Mouse (Mus musculus) C2C12 (cell line): Measurements from ENCODE around the gene Sfta2.

Experiments used
- CEBPB ChIP-seq: IDR thresholded peaks from one replicate; pipeline ENCODE4 v1.6.1; 2011; ENCODE audit warnings: low read depth, mild to moderate bottlenecking, control low read depth, moderate library complexity
- CTCF ChIP-seq: IDR thresholded peaks from one replicate; pipeline ENCODE4 v1.5.1; 2011; ENCODE audit not compliant: control insufficient read depth, insufficient read depth, insufficient read length
- MYOG ChIP-seq: IDR thresholded peaks from one replicate; pipeline ENCODE4 v1.6.1; 2011; ENCODE audit not compliant: control insufficient read depth, insufficient read length; ENCODE audit errors: extremely low read depth

DNA sequence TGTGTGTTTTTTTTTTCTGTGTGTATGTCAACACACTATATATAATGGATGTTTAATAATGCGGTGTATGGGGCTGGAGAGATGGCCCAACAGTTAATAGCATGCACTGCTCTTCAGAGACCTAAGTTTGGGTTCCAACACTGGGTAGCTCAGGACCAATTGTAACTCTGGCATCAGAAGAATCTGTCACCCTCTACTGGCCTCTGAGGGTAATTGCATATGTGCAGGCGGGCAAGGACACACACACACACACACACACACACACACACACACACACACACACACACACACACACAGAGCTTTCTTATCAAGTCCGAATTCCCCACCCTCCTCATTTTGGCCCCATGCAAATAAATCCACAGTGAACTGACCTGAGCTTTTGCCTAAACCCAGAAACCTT is 33.9 kb downstream of the Sfta2 start:
- TF ChIP-seq CTCF (no peak), CEBPB (no peak), MYOG (no peak)
